Mouse (Mus musculus) E14TG2a.4 (cell line): Measurements from ENCODE around the gene Ntrk1.

Experiments used
- CTCF ChIP-seq: conservative IDR thresholded peaks from 2 replicates; pipeline ENCODE4 v1.5.1; 2014; ENCODE audit warnings: low read length
- NANOG ChIP-seq: IDR thresholded peaks from 2 replicates; pipeline ENCODE4 v1.6.1; 2014; ENCODE audit warnings: borderline replicate concordance, low read length, mixed read lengths
- POU5F1 ChIP-seq: IDR thresholded peaks from 2 replicates; pipeline ENCODE4 v1.6.1; 2014; ENCODE audit warnings: low read length, borderline replicate concordance

DNA sequence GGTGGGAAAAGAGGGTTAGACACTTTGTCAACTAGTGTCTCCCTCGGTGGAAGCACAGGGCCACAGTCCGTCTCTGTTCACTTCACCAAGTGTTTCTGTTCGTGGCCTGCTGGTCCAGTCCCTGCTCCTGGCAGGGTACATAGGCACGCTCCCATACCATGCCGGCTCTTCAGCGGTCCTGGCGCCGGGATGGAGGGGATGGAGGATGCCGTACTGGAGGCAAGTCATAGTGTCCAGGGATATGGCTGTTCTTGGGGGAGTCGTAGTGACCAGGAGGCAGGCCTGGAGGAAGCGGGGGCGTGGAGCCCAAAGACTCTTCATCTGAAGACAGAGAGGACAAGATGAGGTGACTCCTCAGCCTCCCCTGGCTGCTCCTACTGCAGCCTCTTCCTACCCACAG is 45.0 kb downstream of the Ntrk1 start:
- TF ChIP-seq CTCF (no peak), NANOG (no peak), POU5F1 (no peak)
